ENCODE assay signal across 8 mouse cellular contexts in genomic region chr19:15965082-15965481, GRCm38 (mm10). TPM values are rescaled to one million over a fixed set of nuclear protein-coding genes. Genes with fewer than 3 reads are reported as not detected.
A peak's percentile ranks its signal among the peaks of the same experiment; 100 is the strongest.
DNase-seq lines count a peak whose midpoint lies in the region; ATAC-seq and TF ChIP-seq lines count a peak whose summit lies in the region.

No protein-coding gene starts in this region.

- peak; percentile 90 for ATAC-seq in megakaryocyte progenitor cell, adult 5-6 weeks (replicated peaks; ENCODE audit: poor library complexity)
- peak; percentile 62; the same call in 1 of the 2 replicates for ATAC-seq in stomach, embryonic 16.5 days (ENCODE audit: insufficient read depth, low FRiP score)

- WGBS in stomach, embryonic 16.5 days: 61% methylated on average over 3 of the region's 3 CpGs

- DNase-seq in frontal cortex, adult 2 months (ENCODE audit: extremely low spot score in 1 of 2, low spot score in 1 of 2): peak; percentile 23 to 72
- no peak for DNase-seq in frontal cortex, postnatal 25 days (ENCODE audit: low spot score in 2 of 2)
- peak; percentile 68 for DNase-seq in CD4-positive, CD25-positive, alpha-beta regulatory T cell, adult 2 months (ENCODE audit: low read depth, low spot score)
- peak; percentile 77 for DNase-seq in brain, adult 2 months (ENCODE audit: low read depth, low spot score)
- DNase-seq in heart, postnatal 10 days: peak; percentile 47 to 69
- peak; percentile 54 to 61 for DNase-seq in layer of hippocampus, adult 2 months (ENCODE audit: low spot score in 2 of 2)

- H3K9ac ChIP-seq in stomach, embryonic 16.5 days (ENCODE audit: low read length): no peak overlapping the region

- TF ChIP-seq CTCF in layer of hippocampus, adult 2 months (conservative IDR thresholded peaks at IDR 0.05): peak; percentile 90

- no peaks in the 10 kb centered on the region for H3K4me1 ChIP-seq in stomach, embryonic 16.5 days (ENCODE audit: control insufficient read depth, insufficient read depth, low read length)

- no peak overlapping the region for H3K4me2 ChIP-seq in stomach, embryonic 16.5 days (ENCODE audit: low read depth, low read length)

- peaks cover 5% of the 10 kb centered on the region; the same call in 1 of the 2 replicates for H3K36me3 ChIP-seq in stomach, embryonic 16.5 days (ENCODE audit: control insufficient read depth, insufficient read depth, low read length)

- no peaks in the 10 kb centered on the region for H3K9me3 ChIP-seq in stomach, embryonic 16.5 days (replicated peaks; ENCODE audit: control insufficient read depth, low read length)

- intact Hi-C loops in heart, postnatal 10 days (cut with DNase I): loop anchor here (2.0 to 5.0 kb wide), 3 partner anchors 98 to 1983 kb away; no protein-coding TSS in a partner anchor

- no peaks in the 10 kb centered on the region for H3K27me3 ChIP-seq in stomach, embryonic 16.5 days (ENCODE audit: control insufficient read depth, insufficient read depth, low read length)

- no peak overlapping the region for H3K4me3 ChIP-seq in layer of hippocampus, adult 2 months
- H3K4me3 ChIP-seq in stomach, embryonic 16.5 days (replicated peaks; ENCODE audit: low read length): no peak overlapping the region

- H3K27ac ChIP-seq in layer of hippocampus, adult 2 months: no peak overlapping the region
- no peak overlapping the region for H3K27ac ChIP-seq in stomach, embryonic 16.5 days (ENCODE audit: low read length)

RNA-seq across cellular contexts. Expression of gene Psat1, which starts 17.9 kb away (rescaled TPM):
- polyA plus RNA-seq in frontal cortex, adult 2 months (2012; rRNA removed): 112 and 121 TPM in 2 replicates
- 10 to 100 TPM; 11.6 to 14.7 TPM for total RNA-seq in heart, postnatal 10 days (2021)
- 100 to 1,000 TPM; 104 to 107 TPM for total RNA-seq in layer of hippocampus, adult 2 months (2021)
- total RNA-seq in megakaryocyte progenitor cell, adult 5-6 weeks (2015): 130 and 136 TPM in 2 replicates
- total RNA-seq in megakaryocyte progenitor cell, adult 5-6 weeks (2017): 99.4 and 103 TPM in 2 replicates
- polyA plus RNA-seq in stomach, embryonic 16.5 days (2015; fragmentation: Nextera tagmentation; extraction: Ambion mirVana): 103 and 106 TPM in 2 replicates

RNA-seq across cellular contexts. Expression of gene Cep78, which starts 19.7 kb away (rescaled TPM):
- polyA plus RNA-seq in frontal cortex, adult 2 months (2012; rRNA removed): 8.5 and 10.1 TPM in 2 replicates
- 1 to 10 TPM; 4.9 to 5.8 TPM for total RNA-seq in heart, postnatal 10 days (2021)
- 10 to 100 TPM; 11.0 to 12.7 TPM for total RNA-seq in layer of hippocampus, adult 2 months (2021)
- total RNA-seq in megakaryocyte progenitor cell, adult 5-6 weeks (2015): 13.0 and 17.4 TPM in 2 replicates
- total RNA-seq in megakaryocyte progenitor cell, adult 5-6 weeks (2017): 17.8 and 25.2 TPM in 2 replicates
- 17.4 and 18.2 TPM in 2 replicates for polyA plus RNA-seq in stomach, embryonic 16.5 days (2015; fragmentation: Nextera tagmentation; extraction: Ambion mirVana)

Comparison
In these comparisons a context has a peak if more than half of its experiments do, and no peak if none do; other contexts are left out.
1. DNase-seq: peak in frontal cortex, adult 2 months (2 of 2), CD4-positive, CD25-positive, alpha-beta regulatory T cell, adult 2 months (single experiment), brain, adult 2 months (single experiment), heart, postnatal 10 days (2 of 2) and layer of hippocampus, adult 2 months (2 of 2); none in frontal cortex, postnatal 25 days (0 of 2).
2. RNA of gene Psat1, which starts 17.9 kb away (total RNA-seq): 99.4 to 136 TPM in megakaryocyte progenitor cell, adult 5-6 weeks and 104 to 107 TPM in layer of hippocampus, adult 2 months; 11.6 to 14.7 TPM in heart, postnatal 10 days; every median in the first group is over 4 times any median in the second.